Mouse (Mus musculus) ES-Bruce4 (cell line): ENCODE data around the gene Vsig10.

ENCODE experiments used
- CTCF ChIP-seq: IDR thresholded peaks from one replicate; pipeline ENCODE4 v1.8.1; 2011; ENCODE audit warnings: low read depth, low read length
- POLR2A ChIP-seq: IDR thresholded peaks from one replicate; pipeline ENCODE4 v1.8.1; 2011; ENCODE audit warnings: low read length; ENCODE audit not compliant: insufficient read depth

GRCm38 (mm10) chr5:117380199-117380598 lies 61.3 kb downstream of the Vsig10 start:
- TF ChIP-seq CTCF (no peak), POLR2A (no peak)
